Mouse (Mus musculus) limb, embryonic 15.5 days (tissue): ENCODE measurements around the gene Mcub. TPM values are rescaled to one million over a fixed set of nuclear protein-coding genes. Genes with fewer than 3 reads are reported as not detected.
A peak's percentile ranks its signal among the peaks of the same experiment; 100 is the strongest.

Source experiments
- ATAC-seq: fragments of 200-750 bp; cut with Nextera tagmentation; 2 replicates; pipeline ENCODE4 v1.8.0; 2017; ENCODE audit warnings: low read depth, moderate TSS enrichment; ENCODE audit not compliant: insufficient number of reproducible peaks, low FRiP score, low TSS enrichment
- H3K27ac ChIP-seq: fragments of 300-500 bp; sonication (generic); 2 replicates; pipeline ENCODE4 v1.5.1; 2015; ENCODE audit warnings: moderate library complexity, mild to moderate bottlenecking, inconsistent platforms
- H3K27me3 ChIP-seq: fragments of 300-500 bp; sonication (generic); 2 replicates; pipeline ENCODE4 v1.6.1; 2015; ENCODE audit warnings: inconsistent platforms
- H3K36me3 ChIP-seq: fragments of 300-500 bp; sonication (generic); 2 replicates; pipeline ENCODE4 v1.6.1; 2015; ENCODE audit warnings: inconsistent platforms
- H3K4me1 ChIP-seq: fragments of 300-500 bp; sonication (generic); 2 replicates; pipeline ENCODE4 v1.6.1; 2015; ENCODE audit warnings: inconsistent platforms
- H3K4me2 ChIP-seq: fragments of 300-500 bp; sonication (generic); 2 replicates; pipeline ENCODE4 v1.6.1; 2015; ENCODE audit warnings: mild to moderate bottlenecking, inconsistent platforms
- H3K4me3 ChIP-seq: fragments of 300-500 bp; sonication (generic); 2 replicates; pipeline ENCODE4 v1.5.1; 2015; ENCODE audit warnings: mild to moderate bottlenecking, inconsistent platforms
- H3K9ac ChIP-seq: fragments of 300-500 bp; sonication (generic); 2 replicates; pipeline ENCODE4 v1.6.1; 2015; ENCODE audit warnings: inconsistent platforms
- H3K9me3 ChIP-seq: fragments of 300-500 bp; sonication (generic); 2 replicates; pipeline ENCODE4 v1.6.1; 2016; ENCODE audit warnings: inconsistent platforms
- WGBS: fragments of 180-500 bp; shearing (Covaris S2); methylation state at CpG from one replicate; pipeline ENCODE4 v1.1.7; 2015; 5-methylcytosine and 5-hydroxymethylcytosine counted together
- polyA plus RNA-seq: library from polyadenylated mRNA; unstranded; fragments of >200 nt; fragmentation: Nextera tagmentation; extraction: Ambion mirVana; gene quantifications from 2 replicates; pipeline ENCODE4 v1.2.1, GENCODE M21; 2015

The Mcub gene
- 7.3 and 9.3 TPM in 2 replicates for polyA plus RNA-seq

GRCm38 (mm10) chr3:129969432-129970395 lies at the start of gene Mcub:
Mcub (minus strand) TSS chr3:129970206.
- peak; percentile 78 for ATAC-seq
- H3K4me2 ChIP-seq, result peak within 1 kb of the TSS; percentile 95
- no peaks in the 10 kb centered on the region for H3K36me3 ChIP-seq
- H3K9ac ChIP-seq, result peak within 1 kb of the TSS; percentile 44
- peak within 1 kb of the TSS; percentile 50 for H3K4me3 ChIP-seq
- H3K27ac ChIP-seq, result no peak within 1 kb of the TSS
- H3K9me3 ChIP-seq, result no peaks in the 10 kb centered on the region
- WGBS, result under 1% methylated on average over 63 of the region's 63 CpGs
- H3K4me1 ChIP-seq, result peaks cover 16% of the 10 kb centered on the region
- peaks cover 15% of the 10 kb centered on the region for H3K27me3 ChIP-seq

GRCm38 (mm10) chr3:130012943-130013342 lies 42.9 kb upstream of the Mcub start:
- Histone ChIP-seq H3K4me1 (no peaks in the 10 kb centered on the region), H3K27ac (no peak overlapping the region), H3K9ac (no peak overlapping the region), H3K4me2 (no peak overlapping the region), H3K9me3 (no peaks in the 10 kb centered on the region), H3K36me3 (peaks cover 24% of the 10 kb centered on the region), H3K27me3 (no peaks in the 10 kb centered on the region), H3K4me3 (no peak overlapping the region)
- WGBS, result 74% methylated on average over 2 of the region's 2 CpGs
- ATAC-seq, result no peak

- peaks cover 34% of the 10 kb centered on the region for H3K36me3 ChIP-seq
- WGBS, result 61% methylated on average over 1 of the region's 1 CpGs
- no peaks in the 10 kb centered on the region for H3K4me1 ChIP-seq
Measured at GRCm38 (mm10) chr3:130011236-130011635, 41.2 kb upstream of the Mcub start.

GRCm38 (mm10) chr3:130006141-130006540 lies 36.1 kb upstream of the Mcub start:
- no peak for ATAC-seq
- Histone ChIP-seq H3K36me3 (peaks cover 69% of the 10 kb centered on the region), H3K4me3 (no peak overlapping the region), H3K27ac (no peak overlapping the region), H3K4me1 (no peaks in the 10 kb centered on the region), H3K9me3 (no peaks in the 10 kb centered on the region), H3K9ac (no peak overlapping the region), H3K4me2 (no peak overlapping the region), H3K27me3 (no peaks in the 10 kb centered on the region)
- WGBS, result 93% methylated on average over 7 of the region's 7 CpGs

More at GRCm38 (mm10) chr3:130011236-130011635, 41.2 kb upstream of the Mcub start:
- ATAC-seq, result no peak
- Histone ChIP-seq H3K27ac (no peak overlapping the region), H3K27me3 (no peaks in the 10 kb centered on the region), H3K9me3 (no peaks in the 10 kb centered on the region), H3K4me2 (no peak overlapping the region), H3K9ac (no peak overlapping the region), H3K4me3 (no peak overlapping the region)

- H3K36me3 ChIP-seq, result peaks cover 83% of the 10 kb centered on the region
- no peak overlapping the region for H3K4me2 ChIP-seq
- H3K4me1 ChIP-seq, result no peaks in the 10 kb centered on the region
- no peak for ATAC-seq
- no peaks in the 10 kb centered on the region for H3K27me3 ChIP-seq
- no peak overlapping the region for H3K27ac ChIP-seq
- H3K9me3 ChIP-seq, result no peaks in the 10 kb centered on the region
- WGBS, result 96% methylated on average over 11 of the region's 11 CpGs
- no peak overlapping the region for H3K4me3 ChIP-seq
- H3K9ac ChIP-seq, result no peak overlapping the region
Measured at GRCm38 (mm10) chr3:130000926-130001325, 30.9 kb upstream of the Mcub start.

GRCm38 (mm10) chr3:129998526-129998925 lies 28.5 kb upstream of the Mcub start:
- no peak overlapping the region for H3K4me3 ChIP-seq
- H3K4me2 ChIP-seq, result no peak overlapping the region
- WGBS, result 88% methylated on average over 6 of the region's 6 CpGs
- no peaks in the 10 kb centered on the region for H3K27me3 ChIP-seq
- no peak overlapping the region for H3K27ac ChIP-seq
- H3K4me1 ChIP-seq, result no peaks in the 10 kb centered on the region
- ATAC-seq, result no peak
- peaks cover 85% of the 10 kb centered on the region for H3K36me3 ChIP-seq
- H3K9me3 ChIP-seq, result no peaks in the 10 kb centered on the region
- no peak overlapping the region for H3K9ac ChIP-seq

GRCm38 (mm10) chr3:129998001-129998400 lies 28.0 kb upstream of the Mcub start:
- H3K27ac ChIP-seq, result no peak overlapping the region
- H3K27me3 ChIP-seq, result no peaks in the 10 kb centered on the region
- H3K4me2 ChIP-seq, result no peak overlapping the region
- H3K9me3 ChIP-seq, result no peaks in the 10 kb centered on the region
- H3K9ac ChIP-seq, result no peak overlapping the region
- peaks cover 87% of the 10 kb centered on the region for H3K36me3 ChIP-seq
- WGBS, result 82% methylated on average over 7 of the region's 7 CpGs
- no peaks in the 10 kb centered on the region for H3K4me1 ChIP-seq
- ATAC-seq, result no peak
- H3K4me3 ChIP-seq, result no peak overlapping the region

- Histone ChIP-seq H3K27me3 (no peaks in the 10 kb centered on the region), H3K9ac (no peak overlapping the region), H3K4me3 (no peak overlapping the region), H3K27ac (no peak overlapping the region), H3K4me2 (no peak overlapping the region), H3K36me3 (peaks cover 87% of the 10 kb centered on the region), H3K4me1 (no peaks in the 10 kb centered on the region), H3K9me3 (no peaks in the 10 kb centered on the region)
- WGBS, result 91% methylated on average over 3 of the region's 3 CpGs
- no peak for ATAC-seq
Measured at GRCm38 (mm10) chr3:129997324-129997723, 27.3 kb upstream of the Mcub start.

GRCm38 (mm10) chr3:129987297-129987696 lies 17.3 kb upstream of the Mcub start:
- 95% methylated on average over 13 of the region's 13 CpGs for WGBS
- no peak overlapping the region for H3K9ac ChIP-seq
- H3K9me3 ChIP-seq, result no peaks in the 10 kb centered on the region
- no peaks in the 10 kb centered on the region for H3K4me1 ChIP-seq
- ATAC-seq, result no peak
- H3K4me2 ChIP-seq, result no peak overlapping the region
- H3K27ac ChIP-seq, result no peak overlapping the region
- peaks cover 90% of the 10 kb centered on the region for H3K36me3 ChIP-seq
- H3K27me3 ChIP-seq, result no peaks in the 10 kb centered on the region
- H3K4me3 ChIP-seq, result no peak overlapping the region

GRCm38 (mm10) chr3:129985335-129985734 lies 15.3 kb upstream of the Mcub start:
- Histone ChIP-seq H3K36me3 (peaks cover 78% of the 10 kb centered on the region), H3K9me3 (no peaks in the 10 kb centered on the region)

GRCm38 (mm10) chr3:129984797-129985196 lies 14.8 kb upstream of the Mcub start:
- Histone ChIP-seq H3K4me1 (no peaks in the 10 kb centered on the region), H3K4me2 (no peak overlapping the region), H3K9me3 (no peaks in the 10 kb centered on the region), H3K9ac (no peak overlapping the region), H3K27me3 (no peaks in the 10 kb centered on the region), H3K36me3 (peaks cover 73% of the 10 kb centered on the region), H3K4me3 (no peak overlapping the region), H3K27ac (no peak overlapping the region)
- no peak for ATAC-seq
- 96% methylated on average over 5 of the region's 5 CpGs for WGBS

More at GRCm38 (mm10) chr3:129985335-129985734, 15.3 kb upstream of the Mcub start:
- WGBS, result 87% methylated on average over 4 of the region's 4 CpGs
- Histone ChIP-seq H3K9ac (no peak overlapping the region), H3K27me3 (no peaks in the 10 kb centered on the region), H3K4me3 (no peak overlapping the region), H3K4me2 (no peak overlapping the region), H3K27ac (no peak overlapping the region), H3K4me1 (no peaks in the 10 kb centered on the region)
- ATAC-seq, result no peak

GRCm38 (mm10) chr3:129982271-129982670 lies 12.3 kb upstream of the Mcub start:
- no peak overlapping the region for H3K9ac ChIP-seq
- H3K36me3 ChIP-seq, result peaks cover 47% of the 10 kb centered on the region
- no peaks in the 10 kb centered on the region for H3K9me3 ChIP-seq
- no peak overlapping the region for H3K27ac ChIP-seq
- no peaks in the 10 kb centered on the region for H3K27me3 ChIP-seq
- H3K4me2 ChIP-seq, result no peak overlapping the region
- ATAC-seq, result no peak
- WGBS, result 40% methylated on average over 5 of the region's 5 CpGs
- no peaks in the 10 kb centered on the region for H3K4me1 ChIP-seq
- no peak overlapping the region for H3K4me3 ChIP-seq
